Mouse (Mus musculus): ENCODE data around the gene Tex9. TPM values are rescaled to one million over a fixed set of nuclear protein-coding genes. Genes with fewer than 3 reads are reported as not detected.
"Not testable (repeated sequence)": the region's sequence is repeated elsewhere in the genome, so short reads cannot be mapped to it uniquely, and the experiment has no call there.

Tex9 gene
- polyA plus RNA-seq, 1 experiment from 2014 or later: 4.2 TPM

DNA sequence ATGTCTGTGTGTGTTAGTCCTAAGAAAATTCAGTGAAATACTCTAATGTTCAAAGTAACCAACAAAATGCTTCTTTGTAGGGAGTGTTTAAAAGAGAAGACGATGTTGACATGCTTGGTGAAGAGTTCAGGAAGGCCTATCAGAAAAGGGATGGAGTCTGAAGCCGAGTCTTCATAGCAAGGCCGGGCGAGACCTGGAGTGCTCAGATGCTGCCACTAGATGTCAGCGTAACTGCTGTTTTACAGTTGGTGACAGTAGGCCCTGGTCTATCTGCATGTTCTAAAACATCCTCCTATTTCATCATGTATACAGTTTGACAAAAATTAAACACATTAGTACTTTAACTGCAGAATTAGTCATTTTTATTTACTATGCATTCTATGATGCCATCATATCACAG is 33.8 kb downstream of the Tex9 start:
- Histone ChIP-seq H3K9ac (no peak overlapping the region), H3K4me2 (no peak overlapping the region), H3K4me1 (replicated peaks) (peaks cover 3% of the 10 kb centered on the region; the same call in 1 of the 2 replicates), H3K27me3 (no peaks in the 10 kb centered on the region), H3K27ac (replicated peaks) (no peak overlapping the region), H3K4me3 (replicated peaks) (no peak overlapping the region), H3K36me3 (replicated peaks) (peaks cover 92% of the 10 kb centered on the region), H3K9me3 (replicated peaks) (no peaks in the 10 kb centered on the region)
- 21% methylated on average over 5 of the region's 5 CpGs for WGBS (ENCODE audit: insufficient replicate concordance)
- peak; percentile 60 for ATAC-seq (ENCODE audit: insufficient read depth)

DNA sequence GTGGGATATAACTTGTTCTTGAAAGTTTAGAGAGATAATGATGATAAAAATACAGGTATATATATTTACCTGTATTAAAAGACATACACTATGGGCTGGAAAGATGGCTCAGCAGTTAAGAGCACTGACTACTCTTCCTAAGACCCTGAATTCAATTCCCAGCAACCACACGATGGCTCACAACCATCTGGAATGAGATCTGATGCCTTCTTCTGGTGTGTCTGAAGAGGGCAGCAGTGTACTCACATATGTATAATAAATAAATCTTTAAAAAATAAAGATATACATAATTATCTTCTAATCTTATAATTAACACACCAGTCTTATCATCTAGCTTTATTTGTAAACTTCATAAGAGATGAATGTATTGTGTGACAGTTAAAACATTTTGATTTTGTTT is 35.6 kb downstream of the Tex9 start:
- ATAC-seq (ENCODE audit: insufficient read depth): no peak
- Histone ChIP-seq H3K9me3 (replicated peaks) (no peaks in the 10 kb centered on the region), H3K27me3 (no peaks in the 10 kb centered on the region), H3K9ac (no peak overlapping the region), H3K4me3 (replicated peaks) (no peak overlapping the region), H3K4me1 (replicated peaks) (peaks cover 3% of the 10 kb centered on the region; the same call in 1 of the 2 replicates), H3K36me3 (replicated peaks) (peaks cover 96% of the 10 kb centered on the region), H3K27ac (replicated peaks) (no peak overlapping the region), H3K4me2 (no peak overlapping the region)
- WGBS (ENCODE audit: insufficient replicate concordance): 19% methylated on average over 1 of the region's 1 CpGs

DNA sequence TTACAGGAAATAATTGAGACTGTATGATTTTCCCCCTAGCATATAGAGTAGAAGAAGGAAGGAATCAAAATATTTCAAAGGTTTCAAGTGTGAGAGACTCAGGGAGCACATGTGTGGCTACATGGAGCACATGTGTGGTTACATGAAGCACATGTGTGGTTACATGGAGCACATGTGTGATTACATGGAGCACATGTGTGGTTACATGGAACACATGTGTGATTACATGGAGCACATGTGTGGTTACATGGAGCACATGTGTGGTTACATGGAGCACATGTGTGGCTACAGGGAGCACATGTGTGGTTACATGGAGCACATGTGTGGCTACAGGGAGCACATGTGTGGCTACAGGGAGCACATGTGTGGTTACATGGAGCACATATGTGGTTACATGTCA is 37.7 kb downstream of the Tex9 start:
- H3K36me3 ChIP-seq (replicated peaks): peaks cover 98% of the 10 kb centered on the region
- not testable (repeated sequence) for ATAC-seq (ENCODE audit: insufficient read depth); H3K4me3 ChIP-seq (replicated peaks); H3K27ac ChIP-seq (replicated peaks); H3K4me2 ChIP-seq; H3K9me3 ChIP-seq (replicated peaks); H3K9ac ChIP-seq; H3K27me3 ChIP-seq
- peaks cover 17% of the 10 kb centered on the region for H3K4me1 ChIP-seq (replicated peaks)

GRCm38 (mm10) chr9:72451111-72451510 is 40.9 kb downstream of the Tex9 start:
- no peak overlapping the region for H3K4me3 ChIP-seq (replicated peaks)
- no peak for ATAC-seq (ENCODE audit: insufficient read depth)
- 0 out of 2 replicates have a peak overlapping the region, but pooled peaks have one; percentile 10 for H3K27ac ChIP-seq (replicated peaks)
- H3K4me1 ChIP-seq (replicated peaks): peaks cover 47% of the 10 kb centered on the region
- H3K9ac ChIP-seq: no peak overlapping the region
- 22% methylated on average over 6 of the region's 6 CpGs for WGBS (ENCODE audit: insufficient replicate concordance)
- no peak overlapping the region for H3K4me2 ChIP-seq
- peaks cover 98% of the 10 kb centered on the region for H3K36me3 ChIP-seq (replicated peaks)
- no peaks in the 10 kb centered on the region for H3K27me3 ChIP-seq
- H3K9me3 ChIP-seq (replicated peaks): no peaks in the 10 kb centered on the region

GRCm38 (mm10) chr9:72450363-72450762 is 41.6 kb downstream of the Tex9 start:
- Histone ChIP-seq H3K4me1 (replicated peaks) (peaks cover 53% of the 10 kb centered on the region), H3K4me2 (no peak overlapping the region), H3K9ac (no peak overlapping the region), H3K36me3 (replicated peaks) (peaks cover 98% of the 10 kb centered on the region), H3K27me3 (no peaks in the 10 kb centered on the region), H3K27ac (replicated peaks) (0 out of 2 replicates have a peak overlapping the region, but pooled peaks have one; percentile 10), H3K9me3 (replicated peaks) (no peaks in the 10 kb centered on the region), H3K4me3 (replicated peaks) (no peak overlapping the region)
- no peak for ATAC-seq (ENCODE audit: insufficient read depth)
- WGBS (ENCODE audit: insufficient replicate concordance): 79% methylated on average over 1 of the region's 1 CpGs

DNA sequence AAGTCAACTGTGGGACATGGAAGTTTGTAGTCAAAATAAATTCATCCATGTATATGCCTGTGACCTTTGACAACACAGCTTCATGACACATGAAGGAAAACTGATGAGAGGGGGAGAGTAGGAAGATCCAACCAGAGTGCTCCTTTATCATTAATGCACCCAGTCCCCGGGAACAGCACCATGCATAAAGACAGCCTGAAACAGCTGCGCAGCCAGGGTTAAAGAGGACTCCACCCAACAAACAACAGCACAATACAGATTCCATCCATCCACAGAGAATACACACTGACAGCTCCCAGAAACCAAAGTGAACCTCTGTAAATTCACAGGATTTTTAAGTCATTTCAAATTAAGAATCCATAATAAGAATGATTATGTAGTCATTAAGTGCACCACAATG is 42.2 kb downstream of the Tex9 start:
- H3K27me3 ChIP-seq: no peaks in the 10 kb centered on the region
- ATAC-seq (ENCODE audit: insufficient read depth): no peak
- H3K27ac ChIP-seq (replicated peaks): peak overlapping the region; percentile 61
- H3K4me1 ChIP-seq (replicated peaks): peaks cover 53% of the 10 kb centered on the region
- 53% methylated on average over 2 of the region's 2 CpGs for WGBS (ENCODE audit: insufficient replicate concordance)
- H3K4me3 ChIP-seq (replicated peaks): peak overlapping the region; percentile 40
- peak overlapping the region; percentile 57 for H3K4me2 ChIP-seq
- H3K9ac ChIP-seq: no peak overlapping the region
- H3K36me3 ChIP-seq (replicated peaks): peaks cover 98% of the 10 kb centered on the region
- H3K9me3 ChIP-seq (replicated peaks): no peaks in the 10 kb centered on the region

GRCm38 (mm10) chr9:72449367-72449766 is 42.6 kb downstream of the Tex9 start:
- Histone ChIP-seq H3K4me2 (peak overlapping the region; percentile 57), H3K36me3 (replicated peaks) (peaks cover 99% of the 10 kb centered on the region), H3K4me3 (replicated peaks) (peak overlapping the region; percentile 40), H3K27ac (replicated peaks) (peak overlapping the region; percentile 61), H3K27me3 (no peaks in the 10 kb centered on the region), H3K9ac (0 out of 2 replicates have a peak overlapping the region, but pooled peaks have one; percentile 1), H3K4me1 (replicated peaks) (peaks cover 53% of the 10 kb centered on the region), H3K9me3 (replicated peaks) (no peaks in the 10 kb centered on the region)
- peak; percentile 66 for ATAC-seq (ENCODE audit: insufficient read depth)
- 30% methylated on average over 7 of the region's 7 CpGs for WGBS (ENCODE audit: insufficient replicate concordance)

- H3K27me3 ChIP-seq: no peaks in the 10 kb centered on the region
- no peak overlapping the region for H3K4me3 ChIP-seq (replicated peaks)
- H3K27ac ChIP-seq (replicated peaks): no peak overlapping the region
- H3K9ac ChIP-seq: no peak overlapping the region
- peaks cover 60% of the 10 kb centered on the region for H3K4me1 ChIP-seq (replicated peaks)
- peak overlapping the region; percentile 57 for H3K4me2 ChIP-seq
- H3K9me3 ChIP-seq (replicated peaks): no peaks in the 10 kb centered on the region
- peaks cover 97% of the 10 kb centered on the region for H3K36me3 ChIP-seq (replicated peaks)
- WGBS (ENCODE audit: insufficient replicate concordance): 51% methylated on average over 8 of the region's 8 CpGs
- ATAC-seq (ENCODE audit: insufficient read depth): no peak
These were observed 44.0 kb downstream of the Tex9 start for GRCm38 (mm10) chr9:72448026-72448425.

- peaks cover 65% of the 10 kb centered on the region for H3K4me1 ChIP-seq (replicated peaks)
- peak overlapping the region; percentile 98 for H3K27ac ChIP-seq (replicated peaks)
- WGBS (ENCODE audit: insufficient replicate concordance): 44% methylated on average over 10 of the region's 10 CpGs
- ATAC-seq (ENCODE audit: insufficient read depth): no peak
- H3K4me2 ChIP-seq: peak overlapping the region; percentile 98
- peaks cover 42% of the 10 kb centered on the region for H3K36me3 ChIP-seq (replicated peaks)
- peak overlapping the region; percentile 76 for H3K4me3 ChIP-seq (replicated peaks)
- peak overlapping the region; percentile 49 for H3K9ac ChIP-seq
- no peaks in the 10 kb centered on the region for H3K27me3 ChIP-seq
- no peaks in the 10 kb centered on the region for H3K9me3 ChIP-seq (replicated peaks)
These were observed 49.9 kb downstream of the Tex9 start for GRCm38 (mm10) chr9:72441927-72442715.

GRCm38 (mm10) chr9:72440948-72441926 is 50.8 kb downstream of the Tex9 start:
- Histone ChIP-seq H3K4me1 (replicated peaks) (peaks cover 63% of the 10 kb centered on the region), H3K27ac (replicated peaks) (peak overlapping the region; percentile 98), H3K9me3 (replicated peaks) (no peaks in the 10 kb centered on the region), H3K36me3 (replicated peaks) (peaks cover 34% of the 10 kb centered on the region), H3K4me3 (replicated peaks) (peak overlapping the region; percentile 76), H3K4me2 (peak overlapping the region; percentile 98), H3K27me3 (no peaks in the 10 kb centered on the region), H3K9ac (peak overlapping the region; percentile 49)
- ATAC-seq (ENCODE audit: insufficient read depth): peak; percentile 70
- 31% methylated on average over 8 of the region's 8 CpGs for WGBS (ENCODE audit: insufficient replicate concordance)

DNA sequence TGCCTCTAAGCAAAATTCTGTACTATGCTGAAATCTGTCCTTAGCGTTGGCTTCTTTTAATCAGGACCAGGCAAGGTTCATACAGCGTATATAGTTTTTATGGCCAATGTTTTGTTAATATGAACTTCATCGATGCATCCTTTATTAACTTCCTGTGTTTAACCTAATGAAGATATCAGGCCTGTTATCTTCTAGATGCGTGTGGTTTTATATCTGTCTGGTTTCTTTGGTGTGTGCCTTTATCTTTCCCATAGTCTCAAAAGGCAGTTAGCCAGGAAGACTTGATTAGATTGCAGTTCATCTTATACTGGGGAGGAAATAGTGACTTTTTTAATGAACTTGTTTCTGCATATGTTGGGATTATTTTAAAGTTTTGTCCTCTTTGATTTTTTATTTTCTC is 51.7 kb downstream of the Tex9 start:
- peak overlapping the region; percentile 67 for H3K9ac ChIP-seq
- no peak for ATAC-seq (ENCODE audit: insufficient read depth)
- peaks cover 25% of the 10 kb centered on the region for H3K36me3 ChIP-seq (replicated peaks)
- H3K27me3 ChIP-seq: no peaks in the 10 kb centered on the region
- peak overlapping the region; percentile 98 for H3K27ac ChIP-seq (replicated peaks)
- WGBS (ENCODE audit: insufficient replicate concordance): 32% methylated on average over 4 of the region's 4 CpGs
- H3K4me3 ChIP-seq (replicated peaks): peak overlapping the region; percentile 76
- peaks cover 56% of the 10 kb centered on the region for H3K4me1 ChIP-seq (replicated peaks)
- H3K4me2 ChIP-seq: peak overlapping the region; percentile 98
- H3K9me3 ChIP-seq (replicated peaks): no peaks in the 10 kb centered on the region
